Mouse (Mus musculus): Measurements from ENCODE around the gene Col5a3. TPM values are rescaled to one million over a fixed set of nuclear protein-coding genes. Genes with fewer than 3 reads are reported as not detected.

The Col5a3 gene
- polyA plus RNA-seq, 1 experiment from 2014 or later: 0.62 TPM

DNA sequence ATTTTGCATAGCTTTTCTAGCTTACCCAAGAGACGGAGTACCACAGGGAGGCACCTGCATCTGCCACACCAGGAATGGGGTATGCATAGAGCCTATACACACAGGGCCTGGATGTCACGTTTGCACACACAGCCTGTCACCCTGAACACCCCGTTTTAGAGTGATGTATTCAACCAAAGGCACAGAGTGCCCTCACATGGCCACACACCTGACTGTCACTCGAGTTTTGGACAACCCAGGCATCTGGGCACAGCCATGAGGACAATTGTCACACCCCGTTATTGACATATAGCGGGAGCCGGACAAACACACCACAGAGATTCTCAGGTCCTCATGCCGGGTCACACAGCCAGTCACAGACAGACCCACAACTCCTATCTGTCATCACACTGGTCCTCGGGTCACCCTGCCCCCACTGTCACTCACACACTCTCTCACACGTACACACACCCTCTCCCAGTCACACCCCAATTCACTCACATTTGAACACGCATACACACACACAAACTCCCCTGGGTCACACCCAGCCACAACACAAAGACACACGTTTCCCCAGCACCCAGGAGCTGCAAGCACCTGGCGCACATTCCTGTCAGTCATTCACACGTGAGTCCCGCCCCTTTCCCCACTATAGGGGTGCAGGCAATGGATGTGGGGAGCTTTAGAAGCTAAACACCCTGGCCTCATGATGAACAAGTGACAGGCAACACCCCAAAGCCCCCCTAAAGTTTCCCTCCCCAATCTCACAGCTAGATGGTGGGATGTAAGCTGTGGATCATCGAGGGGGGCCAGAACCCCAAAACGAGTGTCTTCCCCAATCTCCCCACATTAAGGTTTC, 69.5 kb downstream of the Col5a3 start:
- WGBS: 12% methylated on average over 17 of the region's 17 CpGs
- Histone ChIP-seq H3K36me3 (no peaks in the 10 kb centered on the region), H3K9me3 (no peaks in the 10 kb centered on the region), H3K4me1 (peaks cover 18% of the 10 kb centered on the region), H3K27ac (no peak overlapping the region), H3K9ac (peak overlapping the region; percentile 62; the same call in 1 of the 2 replicates), H3K27me3 (peaks cover 80% of the 10 kb centered on the region), H3K4me3 (peak overlapping the region; percentile 48), H3K4me2 (replicated peaks) (peak overlapping the region; percentile 82)
- no peak for ATAC-seq (ENCODE audit: low FRiP score, low read depth)

DNA sequence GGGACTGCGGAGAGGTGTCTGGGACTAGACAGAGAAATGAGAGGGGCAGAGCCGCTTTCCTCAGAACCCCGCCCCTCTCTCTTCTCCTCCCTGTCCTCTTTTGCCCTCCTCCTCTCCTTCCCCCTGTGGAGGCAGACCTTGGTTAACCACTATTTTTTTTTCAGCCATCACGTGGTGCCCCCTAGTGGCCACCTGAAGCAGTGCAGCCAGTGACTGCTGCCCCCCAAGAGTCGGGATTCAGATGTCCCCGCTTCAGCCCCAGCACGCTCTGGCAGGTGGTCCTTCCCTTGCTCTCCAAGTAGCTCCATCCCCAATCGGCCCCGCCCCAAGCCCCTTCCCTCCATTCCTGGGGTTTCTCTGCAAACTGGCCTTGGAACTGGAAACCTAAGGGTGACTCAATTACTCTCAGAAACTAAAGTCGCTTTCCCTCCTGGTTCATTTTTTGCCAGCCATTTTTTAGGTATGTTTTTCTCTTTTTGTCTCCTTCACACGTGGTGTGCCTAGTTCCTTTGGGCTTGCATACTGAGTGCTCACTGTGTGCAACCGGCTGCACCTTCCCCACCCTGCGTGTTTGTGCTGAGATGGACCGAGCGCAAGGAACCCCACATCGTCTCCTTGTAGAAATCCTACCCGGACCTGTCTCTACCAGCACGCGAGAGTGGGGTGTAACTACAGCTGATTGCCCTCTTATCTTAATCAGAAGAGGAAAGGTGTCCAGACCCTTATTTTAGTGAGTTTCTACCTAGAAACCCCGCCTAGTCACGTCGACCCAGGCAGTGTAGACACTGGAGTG, 70.7 kb downstream of the Col5a3 start:
- Histone ChIP-seq H3K36me3 (no peaks in the 10 kb centered on the region), H3K9ac (no peak overlapping the region), H3K27ac (no peak overlapping the region), H3K27me3 (peaks cover 87% of the 10 kb centered on the region), H3K4me2 (replicated peaks) (no peak overlapping the region), H3K4me1 (peaks cover 18% of the 10 kb centered on the region), H3K4me3 (no peak overlapping the region), H3K9me3 (no peaks in the 10 kb centered on the region)
- no peak for ATAC-seq (ENCODE audit: low FRiP score, low read depth)
- WGBS: 11% methylated on average over 22 of the region's 22 CpGs

DNA sequence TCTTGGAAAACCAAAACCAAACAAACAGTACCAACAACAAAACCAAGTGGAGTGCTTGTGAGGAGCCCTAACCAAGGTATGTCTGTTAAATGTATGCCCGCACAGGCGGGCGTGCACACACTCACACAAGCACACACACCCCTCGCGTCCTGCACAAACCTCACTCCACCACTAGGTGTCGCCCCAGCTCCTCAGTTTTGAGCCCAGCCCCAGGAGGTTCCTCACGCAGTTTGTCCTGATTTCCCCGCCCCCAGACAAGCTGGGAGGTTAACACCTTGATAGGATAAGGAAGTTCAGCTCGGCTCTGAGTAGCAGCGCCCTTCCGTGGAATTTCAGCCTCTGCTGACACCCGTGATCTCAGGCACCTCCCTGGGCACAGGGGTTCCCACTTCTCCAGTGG, 74.5 kb downstream of the Col5a3 start:
- Histone ChIP-seq H3K27me3 (peaks cover 54% of the 10 kb centered on the region), H3K27ac (no peak overlapping the region), H3K4me3 (peak overlapping the region; percentile 19; the same call in 1 of the 2 replicates), H3K4me2 (replicated peaks) (peak overlapping the region; percentile 54), H3K9ac (no peak overlapping the region), H3K36me3 (no peaks in the 10 kb centered on the region), H3K4me1 (0 out of 2 replicates have a peak, but pooled peaks cover 4% of the 10 kb centered on the region), H3K9me3 (no peaks in the 10 kb centered on the region)
- 4% methylated on average over 12 of the region's 12 CpGs for WGBS
- peak; percentile 71 for ATAC-seq (ENCODE audit: low FRiP score, low read depth)

DNA sequence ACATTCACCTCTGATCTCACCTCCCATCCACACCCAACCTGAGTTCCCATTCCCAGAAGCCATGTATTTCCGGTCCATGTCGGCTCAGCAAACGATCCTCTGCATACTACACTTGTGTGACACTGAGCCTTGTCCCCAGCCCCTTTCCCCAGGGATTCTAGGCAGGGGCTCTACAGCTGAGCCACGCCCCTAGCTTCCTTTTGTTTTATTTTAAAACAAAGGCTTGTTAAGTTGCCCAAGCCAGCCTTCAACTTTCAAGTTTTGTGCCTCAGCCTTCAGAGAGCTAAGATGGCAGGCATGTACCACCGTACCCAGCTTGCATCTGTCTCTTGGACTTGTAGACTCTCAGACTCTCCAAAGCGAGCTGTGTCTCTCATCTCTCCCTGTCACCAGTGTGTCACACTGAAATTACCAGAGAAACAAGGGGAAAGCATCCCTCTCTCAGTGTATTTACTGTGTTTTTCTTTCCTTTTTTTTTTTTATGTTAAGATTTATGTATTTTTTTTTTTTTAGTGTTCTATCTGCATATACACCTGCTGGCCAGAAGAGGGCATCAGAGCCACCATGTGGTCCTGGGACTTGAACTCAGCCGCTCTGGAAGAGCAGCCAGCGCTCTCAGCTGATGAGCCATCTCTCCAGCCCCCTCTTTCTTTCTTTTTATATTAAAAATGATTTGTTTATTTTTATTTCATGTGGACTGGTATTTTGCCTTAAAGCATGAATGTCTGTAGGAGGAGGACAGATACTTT, 76.4 kb downstream of the Col5a3 start:
- ATAC-seq (ENCODE audit: low FRiP score, low read depth): no peak
- Histone ChIP-seq H3K4me2 (replicated peaks) (no peak overlapping the region), H3K9ac (no peak overlapping the region), H3K4me1 (0 out of 2 replicates have a peak, but pooled peaks cover 4% of the 10 kb centered on the region), H3K9me3 (no peaks in the 10 kb centered on the region), H3K36me3 (no peaks in the 10 kb centered on the region), H3K4me3 (no peak overlapping the region), H3K27me3 (peaks cover 41% of the 10 kb centered on the region), H3K27ac (no peak overlapping the region)
- WGBS: 51% methylated on average over 8 of the region's 8 CpGs

DNA sequence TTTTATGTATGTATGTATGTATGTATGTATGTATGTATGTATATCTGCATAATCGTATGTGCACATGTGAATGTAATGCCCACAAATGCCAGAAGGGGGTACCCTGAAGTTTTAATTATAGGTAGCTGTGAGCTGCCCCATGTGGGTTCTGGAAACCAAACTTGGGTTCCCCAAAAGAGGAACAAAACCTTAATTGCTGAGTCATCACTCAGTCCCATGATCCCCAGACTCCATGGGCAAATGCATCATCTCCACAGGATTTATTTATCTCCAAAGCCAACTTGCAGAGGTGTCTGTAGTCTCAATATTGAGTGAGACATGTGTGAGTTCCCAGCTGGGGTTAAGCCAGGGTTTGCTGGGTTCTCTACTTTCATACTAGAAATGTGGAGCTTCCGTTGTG, 77.6 kb downstream of the Col5a3 start:
- no peak for ATAC-seq (ENCODE audit: low FRiP score, low read depth)
- no peak overlapping the region for H3K27ac ChIP-seq
- 93% methylated on average over 2 of the region's 2 CpGs for WGBS

DNA sequence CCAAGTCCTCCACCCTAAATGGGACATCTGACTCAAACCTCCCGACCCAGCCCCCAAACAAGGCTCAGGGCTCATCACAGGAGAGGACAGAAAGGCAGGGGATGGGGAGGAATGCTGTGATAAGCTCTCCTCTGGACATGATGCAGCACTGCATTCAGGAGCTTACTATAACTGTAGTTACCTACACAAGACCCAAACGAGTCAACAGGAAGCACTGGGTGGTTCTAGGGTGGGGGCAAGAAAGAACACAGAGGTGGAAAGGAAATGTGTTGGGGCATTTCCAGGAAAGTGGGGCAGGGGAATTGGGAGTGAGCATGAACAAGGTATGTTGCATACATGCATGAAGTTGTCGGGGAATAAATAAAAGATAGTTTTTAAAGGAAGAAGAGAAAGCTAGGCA, 80.2 kb downstream of the Col5a3 start:
- 74% methylated on average over 3 of the region's 3 CpGs for WGBS
- H3K4me1 ChIP-seq: no peaks in the 10 kb centered on the region
- no peak overlapping the region for H3K4me3 ChIP-seq
- H3K9ac ChIP-seq: no peak overlapping the region
- no peak overlapping the region for H3K27ac ChIP-seq
- no peak overlapping the region for H3K4me2 ChIP-seq (replicated peaks)
- ATAC-seq (ENCODE audit: low FRiP score, low read depth): no peak
- H3K9me3 ChIP-seq: no peaks in the 10 kb centered on the region
- no peaks in the 10 kb centered on the region for H3K36me3 ChIP-seq
- H3K27me3 ChIP-seq: peaks cover 27% of the 10 kb centered on the region

More for the DNA sequence above, 77.6 kb downstream of the Col5a3 start:
- Histone ChIP-seq H3K9me3 (no peaks in the 10 kb centered on the region), H3K9ac (no peak overlapping the region), H3K4me3 (no peak overlapping the region), H3K4me2 (replicated peaks) (no peak overlapping the region), H3K27me3 (peaks cover 29% of the 10 kb centered on the region), H3K36me3 (no peaks in the 10 kb centered on the region), H3K4me1 (0 out of 2 replicates have a peak, but pooled peaks cover 4% of the 10 kb centered on the region)

DNA sequence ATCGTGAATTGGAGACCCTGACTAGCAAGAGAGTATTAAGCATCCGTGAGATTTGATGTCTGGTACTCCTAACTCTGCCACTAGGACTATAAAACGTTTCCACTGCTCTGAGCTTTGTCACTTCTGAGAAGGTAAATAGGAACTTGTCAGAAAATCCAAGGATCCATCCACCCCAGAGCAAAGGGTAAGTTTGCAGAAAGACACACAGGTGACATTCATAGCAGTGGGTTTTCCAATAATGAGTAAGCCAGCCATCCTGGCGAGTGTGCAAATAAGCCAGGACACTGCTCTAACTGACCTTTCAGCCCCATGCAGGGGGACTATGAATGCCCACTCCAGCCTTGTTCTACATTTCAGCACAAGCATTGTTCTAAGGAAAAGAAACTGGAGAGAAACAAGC, 83.1 kb downstream of the Col5a3 start:
- WGBS: 63% methylated on average over 4 of the region's 4 CpGs
- Histone ChIP-seq H3K4me1 (peaks cover 9% of the 10 kb centered on the region), H3K9ac (no peak overlapping the region), H3K4me2 (replicated peaks) (no peak overlapping the region), H3K4me3 (no peak overlapping the region), H3K27me3 (peaks cover 47% of the 10 kb centered on the region), H3K9me3 (no peaks in the 10 kb centered on the region), H3K27ac (no peak overlapping the region), H3K36me3 (no peaks in the 10 kb centered on the region)
- no peak for ATAC-seq (ENCODE audit: low FRiP score, low read depth)

DNA sequence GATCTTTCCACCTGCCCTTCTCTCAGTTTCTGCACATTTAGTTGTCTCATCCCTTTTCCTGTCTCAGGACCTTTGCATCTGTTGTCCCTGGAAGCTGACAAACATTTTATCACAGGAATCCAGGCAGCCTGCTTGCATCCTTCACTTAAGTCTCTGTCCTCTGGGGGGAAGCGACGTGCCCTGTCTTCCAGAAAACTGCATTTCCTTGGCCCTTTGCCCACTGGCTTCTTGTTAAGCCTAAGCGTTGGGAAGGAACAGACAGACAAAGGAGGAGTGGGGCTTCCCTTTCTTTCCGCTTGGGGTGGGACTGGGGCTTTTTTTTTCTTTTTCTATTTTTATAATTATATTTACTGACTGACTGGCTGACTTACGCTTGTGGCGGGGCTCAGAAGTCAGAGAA, 85.4 kb downstream of the Col5a3 start:
- Histone ChIP-seq H3K4me2 (replicated peaks) (no peak overlapping the region), H3K27me3 (peaks cover 69% of the 10 kb centered on the region), H3K27ac (no peak overlapping the region), H3K9ac (no peak overlapping the region), H3K36me3 (no peaks in the 10 kb centered on the region), H3K9me3 (no peaks in the 10 kb centered on the region), H3K4me3 (no peak overlapping the region), H3K4me1 (peaks cover 17% of the 10 kb centered on the region)
- WGBS: 63% methylated on average over 6 of the region's 6 CpGs
- no peak for ATAC-seq (ENCODE audit: low FRiP score, low read depth)

DNA sequence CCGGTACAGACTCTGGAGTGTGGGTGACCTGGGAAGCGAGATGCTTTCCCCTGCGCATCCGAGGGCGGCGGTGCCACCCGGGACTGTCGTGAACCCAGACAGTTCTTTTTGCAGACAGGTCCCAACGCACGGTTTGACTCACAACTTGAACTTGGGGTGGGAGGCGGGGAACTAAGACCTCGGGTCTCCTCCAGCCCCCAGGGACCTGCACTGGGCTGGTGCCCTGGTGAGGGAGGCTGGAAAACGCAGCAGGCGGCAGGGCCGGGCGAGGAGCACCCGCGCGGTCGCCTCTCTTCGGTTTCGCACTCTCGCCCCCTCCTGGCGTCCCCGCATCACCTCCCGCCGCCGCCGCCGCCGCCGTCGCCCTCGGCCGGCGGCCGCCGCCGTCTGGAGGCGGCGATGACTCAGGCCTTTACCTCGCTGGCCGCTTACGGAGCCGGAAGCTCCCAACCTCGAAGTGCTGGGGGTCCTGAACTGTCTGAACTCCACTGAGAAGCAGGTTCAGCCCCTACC, 87.2 kb downstream of the Col5a3 start:
- H3K9me3 ChIP-seq: no peaks in the 10 kb centered on the region
- H3K4me2 ChIP-seq (replicated peaks): peak overlapping the region; percentile 96
- peak overlapping the region; percentile 62; the same call in 1 of the 2 replicates for H3K9ac ChIP-seq
- no peaks in the 10 kb centered on the region for H3K36me3 ChIP-seq
- 0 out of 2 replicates have a peak, but pooled peaks have one; percentile 49 for ATAC-seq (ENCODE audit: low FRiP score, low read depth)
- WGBS: under 1% methylated on average over 46 of the region's 46 CpGs
- no peak overlapping the region for H3K27ac ChIP-seq
- peaks cover 17% of the 10 kb centered on the region for H3K4me1 ChIP-seq
- H3K27me3 ChIP-seq: peaks cover 72% of the 10 kb centered on the region
- H3K4me3 ChIP-seq: peak overlapping the region; percentile 49

DNA sequence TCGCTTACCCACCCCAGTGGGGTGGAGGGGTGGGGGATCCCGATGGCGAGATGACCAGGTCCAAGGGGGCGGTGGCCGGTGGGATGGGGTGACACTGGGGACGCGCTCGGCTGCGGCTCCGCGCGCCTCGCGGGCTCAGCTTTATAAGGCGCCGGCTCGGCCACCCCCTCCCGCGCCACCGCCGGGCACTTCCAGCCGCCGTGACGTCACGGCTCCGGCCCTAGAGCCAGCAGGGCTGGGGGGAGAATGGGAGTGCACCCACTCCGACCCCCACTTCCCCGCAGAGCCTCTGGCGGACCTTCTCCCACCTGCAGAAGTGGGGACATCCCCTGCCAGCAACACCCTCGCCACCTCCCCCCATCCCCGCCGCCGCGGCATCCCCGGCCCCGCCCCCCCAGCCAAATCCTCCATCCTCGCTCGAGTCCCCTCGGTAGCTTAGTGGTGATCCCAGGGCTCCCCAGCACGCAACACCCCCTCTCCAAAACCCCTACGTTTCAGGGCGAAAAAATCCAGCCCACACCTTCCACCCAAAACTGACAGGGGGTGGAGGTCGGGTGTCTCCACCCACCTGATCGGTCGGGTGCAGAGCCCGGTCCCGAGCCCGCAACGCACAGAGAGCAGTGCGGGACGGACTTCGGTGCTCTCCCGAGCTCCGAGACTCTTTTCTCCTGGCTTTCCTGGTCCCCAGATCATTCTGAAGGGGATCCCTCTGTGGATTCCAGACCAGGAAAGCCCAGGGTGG, 87.8 kb downstream of the Col5a3 start:
- ATAC-seq (ENCODE audit: low FRiP score, low read depth): 0 out of 2 replicates have a peak, but pooled peaks have one; percentile 20
- Histone ChIP-seq H3K9ac (peak overlapping the region; percentile 62), H3K27ac (no peak overlapping the region), H3K4me3 (peak overlapping the region; percentile 49), H3K4me2 (replicated peaks) (peak overlapping the region; percentile 96), H3K36me3 (no peaks in the 10 kb centered on the region), H3K4me1 (peaks cover 17% of the 10 kb centered on the region), H3K9me3 (no peaks in the 10 kb centered on the region), H3K27me3 (peaks cover 76% of the 10 kb centered on the region)
- WGBS: under 1% methylated on average over 53 of the region's 54 CpGs
